Mouse (Mus musculus): ENCODE results near the gene Nnmt. TPM values are rescaled to one million over a fixed set of nuclear protein-coding genes. Genes with fewer than 3 reads are reported as not detected.

Gene Nnmt
- total RNA-seq (2012; rRNA removed) (not detected in 2 replicates), total RNA-seq (2014; rRNA removed) (not detected in 2 replicates), polyA plus RNA-seq (2012; ENCODE audit: insufficient read length, low read depth) (not detected in 2 replicates)

DNA sequence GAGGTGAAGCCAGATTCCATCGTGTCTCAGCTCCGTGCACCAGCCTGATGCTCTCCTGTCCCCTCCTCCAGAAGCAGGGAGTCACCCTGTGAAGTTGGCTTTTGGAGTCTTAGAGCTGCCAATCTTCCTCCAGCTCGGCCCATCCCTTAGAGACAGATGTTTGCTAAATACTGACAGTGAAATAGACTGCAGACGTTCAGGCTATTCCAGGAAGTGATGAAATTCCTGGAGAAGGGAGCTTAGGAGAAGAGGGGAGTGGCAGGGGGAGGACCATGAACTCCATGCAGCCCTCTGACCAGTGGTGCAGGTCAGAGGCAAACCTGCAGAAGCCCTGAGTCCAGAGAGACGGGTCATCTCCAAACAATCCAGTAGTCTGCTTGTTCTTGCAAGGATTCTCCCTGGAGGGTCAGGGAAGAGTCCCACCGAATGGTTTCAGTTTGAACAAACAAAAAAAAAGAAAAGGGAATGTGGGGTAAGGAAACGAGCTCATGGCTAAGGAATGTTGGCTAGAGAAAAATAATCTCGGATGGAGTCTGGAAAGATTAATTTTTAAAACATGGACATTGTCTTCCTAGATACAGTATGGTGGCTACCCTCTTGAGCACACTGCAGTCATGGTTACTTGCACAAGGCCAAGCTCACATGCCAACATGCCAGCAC is at the start of gene Nnmt:
Nnmt (minus strand) TSS at position 215 of the 660 bp plus-strand sequence.
- DNase-seq (ENCODE audit: extremely low read depth) = no peak
- no peak within 1 kb of the TSS for H3K27ac ChIP-seq (ENCODE audit: insufficient read depth, low read depth)
- no peak within 1 kb of the TSS for H3K4me3 ChIP-seq (replicated peaks in 1 of 3; ENCODE audit: low read depth in 2 of 3, low read length in 2 of 3, poor library complexity in 1 of 3)
- H3K9ac ChIP-seq (ENCODE audit: insufficient read depth, low read depth) = no peak within 1 kb of the TSS
- no peaks in the 10 kb centered on the region for H3K4me1 ChIP-seq (ENCODE audit: control insufficient read depth in 1 of 2, insufficient read depth in 2 of 2)
- H3K27me3 ChIP-seq (replicated peaks) = peaks cover 1% of the 10 kb centered on the region
- in situ Hi-C loops (cut with MboI; ENCODE audit: low pct_ligation_motif_present, low pct_unique_long_range_greater_than_20kb, low sequenced_read_pairs) = no loop called here
- no peak for TF ChIP-seq CHD1 (IDR thresholded peaks at IDR 0.05; ENCODE audit: low read depth, low read length)
- no peak for TF ChIP-seq JUND (conservative IDR thresholded peaks at IDR 0.05; ENCODE audit: low read depth, low read length)
- TF ChIP-seq MAZ (IDR thresholded peaks at IDR 0.05; ENCODE audit: low read depth, low read length) = no peak
- TF ChIP-seq RCOR1 (conservative IDR thresholded peaks at IDR 0.05; ENCODE audit: low read depth, low read length) = no peak
- no peak for TF ChIP-seq ZMIZ1 (IDR thresholded peaks at IDR 0.05; ENCODE audit: low read depth, low read length)
- TF ChIP-seq POLR2AphosphoS2 (IDR thresholded peaks at IDR 0.05; ENCODE audit: low read depth, low read length) = no peak
- no peak for TF ChIP-seq UBTF (IDR thresholded peaks at IDR 0.05; ENCODE audit: low read depth, low read length)
- no peak for TF ChIP-seq CTCF (conservative IDR thresholded peaks at IDR 0.05 in 1 of 2, IDR thresholded peaks at IDR 0.05 in 1 of 2; ENCODE audit: low read depth in 2 of 2, low read length in 2 of 2)
- no peak for TF ChIP-seq ELF1 (IDR thresholded peaks at IDR 0.05; ENCODE audit: low read depth, low read length)
- TF ChIP-seq MEF2A (IDR thresholded peaks at IDR 0.05; ENCODE audit: borderline replicate concordance, low read depth, low read length) = no peak
- no peak for TF ChIP-seq MYC (IDR thresholded peaks at IDR 0.05; ENCODE audit: low read depth, low read length)
- TF ChIP-seq TCF12 (IDR thresholded peaks at IDR 0.05; ENCODE audit: low read depth, low read length) = no peak
- no peak for TF ChIP-seq NRF1 (IDR thresholded peaks at IDR 0.05; ENCODE audit: low read depth, low read length)
- no peak for TF ChIP-seq NELFE (IDR thresholded peaks at IDR 0.05; ENCODE audit: low read depth, low read length)
- no peak for TF ChIP-seq TBP (conservative IDR thresholded peaks at IDR 0.05; ENCODE audit: low read depth, low read length)
- H3K79me2 ChIP-seq (replicated peaks; ENCODE audit: control insufficient read depth, extremely low read depth, insufficient read depth, poor library complexity, severe bottlenecking) = no peaks in the 10 kb centered on the region
- H3K36me3 ChIP-seq (replicated peaks in 1 of 2; ENCODE audit: control insufficient read depth in 1 of 2, insufficient read depth in 1 of 2, low read length in 1 of 2) = no peaks in the 10 kb centered on the region
- dilution Hi-C loops (cut with MboI; ENCODE audit: extremely low pct_ligation_motif_present, extremely low pct_unique_long_range_greater_than_20kb, low sequenced_read_pairs) = no loop called here
- H3K4me2 ChIP-seq (ENCODE audit: insufficient read depth, low read depth, poor library complexity, severe bottlenecking) = no peak within 1 kb of the TSS
- H3K9me3 ChIP-seq (replicated peaks; ENCODE audit: low read length) = no peaks in the 10 kb centered on the region

DNA sequence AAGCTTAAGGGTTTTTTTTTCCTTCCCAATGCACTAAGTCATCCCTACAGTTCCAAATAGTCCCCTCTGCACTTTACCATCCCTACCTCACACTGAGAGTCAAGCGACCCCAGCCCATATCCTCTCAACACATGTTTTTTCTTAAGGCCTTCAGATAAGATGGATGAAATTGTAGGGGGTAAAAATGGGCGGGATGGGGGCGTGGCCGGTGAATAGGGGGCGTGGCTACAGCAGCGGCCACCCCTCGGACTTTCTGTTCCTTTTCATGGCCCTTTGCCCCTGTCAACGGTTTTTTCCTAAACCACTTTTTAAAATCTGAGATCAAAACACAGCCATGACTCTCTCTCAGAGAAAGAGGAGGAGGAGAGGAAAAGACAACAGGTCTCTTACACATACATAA is 49.8 kb upstream of the Nnmt start:
- Histone ChIP-seq H3K9ac (ENCODE audit: insufficient read depth, low read depth) (no peak overlapping the region), H3K9me3 (replicated peaks; ENCODE audit: low read length) (peaks cover 5% of the 10 kb centered on the region), H3K79me2 (replicated peaks; ENCODE audit: control insufficient read depth, extremely low read depth, insufficient read depth, poor library complexity, severe bottlenecking) (no peaks in the 10 kb centered on the region), H3K27me3 (replicated peaks) (no peaks in the 10 kb centered on the region), H3K4me1 (ENCODE audit: control insufficient read depth in 1 of 2, insufficient read depth in 2 of 2) (peaks cover 8 to 37% of the 10 kb centered on the region in 2 experiments), H3K4me3 (replicated peaks in 1 of 3; ENCODE audit: low read depth in 2 of 3, low read length in 2 of 3, poor library complexity in 1 of 3) (no peak overlapping the region), H3K27ac (ENCODE audit: insufficient read depth, low read depth) (no peak overlapping the region), H3K36me3 (replicated peaks in 1 of 2; ENCODE audit: control insufficient read depth in 1 of 2, insufficient read depth in 1 of 2, low read length in 1 of 2) (peaks cover 5 to 9% of the 10 kb centered on the region in 2 experiments), H3K4me2 (ENCODE audit: insufficient read depth, low read depth, poor library complexity, severe bottlenecking) (no peak overlapping the region)
- peak; percentile 35 for DNase-seq (ENCODE audit: extremely low read depth)
- in situ Hi-C loops (cut with MboI; ENCODE audit: low pct_ligation_motif_present, low pct_unique_long_range_greater_than_20kb, low sequenced_read_pairs) = no loop called here
- TF ChIP-seq RCOR1 (conservative IDR thresholded peaks at IDR 0.05; ENCODE audit: low read depth, low read length) = no peak
- TF ChIP-seq IRF4 (IDR thresholded peaks at IDR 0.05; ENCODE audit: low read depth, low read length) = no peak
- no peak for TF ChIP-seq PAX5 (IDR thresholded peaks at IDR 0.05; ENCODE audit: low read length)
- no peak for TF ChIP-seq NRF1 (IDR thresholded peaks at IDR 0.05; ENCODE audit: low read depth, low read length)
- TF ChIP-seq MAZ (IDR thresholded peaks at IDR 0.05; ENCODE audit: low read depth, low read length) = no peak
- no peak for TF ChIP-seq JUND (conservative IDR thresholded peaks at IDR 0.05; ENCODE audit: low read depth, low read length)
- TF ChIP-seq BHLHE40 (IDR thresholded peaks at IDR 0.05; ENCODE audit: low read depth, low read length) = no peak
- no peak for TF ChIP-seq EP300 (IDR thresholded peaks at IDR 0.05; ENCODE audit: low read length)
- no peak for TF ChIP-seq NELFE (IDR thresholded peaks at IDR 0.05; ENCODE audit: low read depth, low read length)
- no peak for TF ChIP-seq ELF1 (IDR thresholded peaks at IDR 0.05; ENCODE audit: low read depth, low read length)
- no peak for TF ChIP-seq RAD21 (IDR thresholded peaks at IDR 0.05; ENCODE audit: low read depth, low read length)
- TF ChIP-seq JUN (IDR thresholded peaks at IDR 0.05; ENCODE audit: insufficient read depth, low read depth, low read length) = no peak
- no peak for TF ChIP-seq GABPA (IDR thresholded peaks at IDR 0.05; ENCODE audit: insufficient replicate concordance, low read depth, low read length)
- TF ChIP-seq ZMIZ1 (IDR thresholded peaks at IDR 0.05; ENCODE audit: low read depth, low read length) = no peak
- dilution Hi-C loops (cut with MboI; ENCODE audit: extremely low pct_ligation_motif_present, extremely low pct_unique_long_range_greater_than_20kb, low sequenced_read_pairs) = no loop called here
